Mouse (Mus musculus) midbrain, embryonic 10.5 days (tissue): ENCODE results near the gene Fignl2. TPM values are rescaled to one million over a fixed set of nuclear protein-coding genes. Genes with fewer than 3 reads are reported as not detected.
A peak's percentile ranks its signal among the peaks of the same experiment; 100 is the strongest.
"Not testable (repeated sequence)": the region's sequence is repeated elsewhere in the genome, so short reads cannot be mapped to it uniquely, and the experiment has no call there.

Experiments
- DNase-seq: peaks from one replicate; pipeline ENCODE4 v3.0.0-alpha.2; 2017; ENCODE audit warnings: low spot score
- H3K27ac ChIP-seq: fragments of 300-500 bp; sonication (generic); replicated peaks from 2 replicates; pipeline ENCODE4 v1.5.1; 2016; ENCODE audit warnings: mild to moderate bottlenecking
- H3K27me3 ChIP-seq: fragments of 300-500 bp; sonication (generic); 2 replicates; pipeline ENCODE4 v1.6.1; 2016; ENCODE audit warnings: low read depth, mild to moderate bottlenecking; ENCODE audit not compliant: poor library complexity, severe bottlenecking
- H3K36me3 ChIP-seq: fragments of 300-500 bp; sonication (generic); 2 replicates; pipeline ENCODE4 v1.6.1; 2016; ENCODE audit warnings: mild to moderate bottlenecking, moderate library complexity
- H3K4me1 ChIP-seq: fragments of 300-500 bp; sonication (generic); 2 replicates; pipeline ENCODE4 v1.6.1; 2016
- H3K4me3 ChIP-seq: fragments of 300-500 bp; sonication (generic); 2 replicates; pipeline ENCODE4 v1.5.1; 2016; ENCODE audit warnings: mild to moderate bottlenecking, moderate library complexity
- H3K9me3 ChIP-seq: fragments of 300-500 bp; sonication (generic); replicated peaks from 2 replicates; pipeline ENCODE4 v1.6.1; 2016; ENCODE audit warnings: mild to moderate bottlenecking
- WGBS: fragments of 180-500 bp; shearing (Covaris S2); methylation state at CpG from one replicate; pipeline ENCODE4 v1.1.7; 2016; 5-methylcytosine and 5-hydroxymethylcytosine counted together
- polyA plus RNA-seq: library from polyadenylated mRNA; unstranded; fragments of >200 nt; fragmentation: Nextera tagmentation; extraction: Ambion mirVana; gene quantifications from 2 replicates; pipeline ENCODE4 v1.2.1, GENCODE M21; 2016

Gene Fignl2
- polyA plus RNA-seq, result 0.88 and 1.7 TPM in 2 replicates

- peaks cover 14% of the 10 kb centered on the region for H3K36me3 ChIP-seq
- H3K27me3 ChIP-seq, result no peaks in the 10 kb centered on the region
- H3K4me1 ChIP-seq, result peaks cover 93% of the 10 kb centered on the region
- H3K27ac ChIP-seq, result peak within 1 kb of the TSS; percentile 100
- no peaks in the 10 kb centered on the region for H3K9me3 ChIP-seq
- under 1% methylated on average over 76 of the region's 96 CpGs for WGBS
- peak; percentile 87 for DNase-seq
- H3K4me3 ChIP-seq, result peak within 1 kb of the TSS; percentile 97
Measured at GRCm38 (mm10) chr15:101077813-101078730, at the start of gene Fignl2. Gene Fignl2 (minus strand): TSS chr15:101078567.

DNA sequence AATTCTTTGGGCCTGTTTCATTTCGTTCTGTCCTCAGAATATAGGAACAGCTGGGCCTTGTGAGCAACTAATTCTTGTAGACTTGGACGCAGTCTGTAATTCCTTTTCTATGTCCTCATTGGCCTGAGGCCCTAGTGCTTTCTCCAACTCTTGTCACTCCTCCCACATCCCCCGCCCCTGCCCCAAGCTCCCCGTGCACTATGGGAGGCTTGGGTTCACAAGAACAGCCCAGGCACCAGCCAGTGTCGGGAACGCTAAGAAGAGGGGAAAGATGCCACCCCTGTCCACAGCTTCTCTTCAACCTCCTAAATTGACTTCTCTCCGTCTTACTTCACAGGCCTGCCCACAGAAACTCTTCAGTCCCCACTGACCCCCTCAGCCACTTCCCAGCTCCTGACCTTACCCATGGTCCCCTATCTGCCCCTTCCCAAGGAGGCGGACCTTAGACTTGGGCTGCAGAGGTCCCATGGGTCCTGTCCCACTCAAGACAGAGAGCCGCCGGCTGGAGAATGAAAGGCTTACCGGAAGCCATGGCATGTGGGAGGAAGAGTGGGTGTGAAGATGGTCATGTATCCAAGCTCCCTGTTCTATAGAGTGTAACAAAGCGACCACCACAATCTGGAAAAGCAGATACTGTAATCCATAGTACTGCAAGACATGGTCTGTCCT is 48.6 kb upstream of the Fignl2 start:
- no peak for DNase-seq
- Histone ChIP-seq H3K36me3 (no peaks in the 10 kb centered on the region), H3K27me3 (peaks cover 69% of the 10 kb centered on the region), H3K27ac (no peak overlapping the region), H3K4me1 (peaks cover 40% of the 10 kb centered on the region), H3K9me3 (no peaks in the 10 kb centered on the region; the same call in 1 of the 2 replicates), H3K4me3 (no peak overlapping the region)
- 73% methylated on average over 12 of the region's 12 CpGs for WGBS

GRCm38 (mm10) chr15:101125561-101125960 is 47.2 kb upstream of the Fignl2 start:
- Histone ChIP-seq H3K4me3 (no peak overlapping the region), H3K36me3 (no peaks in the 10 kb centered on the region), H3K4me1 (peaks cover 35% of the 10 kb centered on the region), H3K27ac (no peak overlapping the region), H3K27me3 (peaks cover 55% of the 10 kb centered on the region), H3K9me3 (no peaks in the 10 kb centered on the region; the same call in 1 of the 2 replicates)
- DNase-seq, result no peak
- 92% methylated on average over 6 of the region's 6 CpGs for WGBS

DNA sequence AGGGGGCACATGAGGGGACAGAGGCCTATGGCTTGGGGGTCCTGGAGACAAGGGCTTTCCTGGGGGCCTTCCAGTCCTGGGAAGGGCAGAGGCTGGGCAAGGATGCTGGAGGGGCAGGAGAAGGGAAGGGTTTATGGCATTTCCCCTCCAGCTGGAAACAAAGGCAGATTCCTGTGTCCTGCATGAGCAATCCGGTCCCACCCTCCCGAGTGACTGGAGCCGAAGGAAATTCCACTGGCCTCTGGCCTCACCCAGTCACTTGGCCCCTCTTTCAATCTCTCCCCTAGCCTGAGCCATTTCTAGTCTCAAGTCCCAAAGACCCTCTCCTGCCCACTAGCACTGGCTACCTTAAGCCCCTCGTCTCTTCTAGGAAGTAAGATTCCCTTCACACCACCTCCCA is 44.8 kb upstream of the Fignl2 start:
- DNase-seq, result no peak
- Histone ChIP-seq H3K27ac (peak overlapping the region; percentile 2; the same call in 1 of the 2 replicates), H3K4me3 (no peak overlapping the region), H3K36me3 (no peaks in the 10 kb centered on the region), H3K9me3 (no peaks in the 10 kb centered on the region; the same call in 1 of the 2 replicates), H3K4me1 (peaks cover 25% of the 10 kb centered on the region), H3K27me3 (peaks cover 42% of the 10 kb centered on the region)
- WGBS, result 83% methylated on average over 4 of the region's 4 CpGs

DNA sequence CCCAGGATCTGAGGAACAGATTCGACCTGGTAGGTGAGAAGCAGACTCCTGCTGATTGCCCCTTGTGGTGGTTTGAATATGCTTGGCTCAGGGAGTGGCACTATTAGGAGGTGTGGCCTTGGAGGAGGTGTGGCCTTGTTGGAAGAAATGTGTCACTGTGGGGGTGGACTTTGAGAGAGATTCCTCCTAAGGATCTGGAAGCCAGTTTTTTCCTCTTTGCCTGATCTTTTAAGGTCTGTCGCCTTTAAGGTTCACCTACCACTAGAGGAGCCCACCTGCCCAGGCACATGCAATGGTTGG is 43.9 kb upstream of the Fignl2 start:
- Histone ChIP-seq H3K9me3 (no peaks in the 10 kb centered on the region; the same call in 1 of the 2 replicates), H3K27ac (no peak overlapping the region)
- 30% methylated on average over 2 of the region's 2 CpGs for WGBS

GRCm38 (mm10) chr15:101121411-101122289 is 43.3 kb upstream of the Fignl2 start:
- peaks cover 12% of the 10 kb centered on the region for H3K4me1 ChIP-seq
- 77% methylated on average over 9 of the region's 9 CpGs for WGBS
- H3K4me3 ChIP-seq, result no peak overlapping the region
- peaks cover 27% of the 10 kb centered on the region for H3K27me3 ChIP-seq
- H3K36me3 ChIP-seq, result no peaks in the 10 kb centered on the region
- DNase-seq, result peak; percentile 10
- H3K9me3 ChIP-seq, result no peaks in the 10 kb centered on the region; the same call in 1 of the 2 replicates
- H3K27ac ChIP-seq, result no peak overlapping the region

More for the DNA sequence above, 43.9 kb upstream of the Fignl2 start:
- DNase-seq, result no peak
- H3K4me1 ChIP-seq, result peaks cover 16% of the 10 kb centered on the region
- H3K27me3 ChIP-seq, result peaks cover 33% of the 10 kb centered on the region
- H3K4me3 ChIP-seq, result no peak overlapping the region
- H3K36me3 ChIP-seq, result no peaks in the 10 kb centered on the region

DNA sequence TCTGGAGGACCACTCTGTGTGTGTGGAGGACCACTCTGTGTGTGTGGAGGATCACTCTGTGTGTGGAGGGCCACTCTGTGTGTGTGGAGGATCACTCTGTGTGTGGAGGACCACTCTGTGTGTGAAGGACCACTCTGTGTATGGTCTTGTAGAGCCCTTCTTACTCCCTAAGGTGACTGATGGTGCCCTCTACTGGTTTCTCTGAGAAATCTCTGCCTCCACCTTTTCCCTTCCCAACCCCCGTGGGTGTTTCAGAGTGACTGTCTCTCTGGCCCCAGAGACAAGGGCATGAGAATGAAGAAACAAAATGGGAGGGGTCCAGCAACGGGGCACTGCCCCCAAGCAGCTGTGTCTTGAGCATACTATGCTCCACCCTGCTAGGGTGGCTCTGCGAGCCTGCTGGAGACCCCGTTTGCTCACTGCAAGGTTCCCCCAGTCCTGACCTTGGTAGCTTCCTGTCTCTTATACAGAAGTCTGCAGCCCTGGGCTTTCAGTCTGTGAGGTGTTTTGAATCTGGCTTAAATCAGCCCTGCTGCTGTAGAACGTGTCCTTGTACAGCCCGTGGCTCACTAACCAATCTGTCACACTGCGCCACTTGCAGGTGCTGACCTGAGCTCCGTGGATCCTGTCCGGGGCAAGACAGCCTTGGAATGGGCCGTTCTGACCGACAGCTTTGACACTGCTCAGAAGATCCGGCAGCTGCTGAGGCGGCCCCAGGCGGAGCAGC is 40.2 kb upstream of the Fignl2 start:
- Histone ChIP-seq H3K36me3 (no peaks in the 10 kb centered on the region), H3K27me3 (0 out of 2 replicates have a peak, but pooled peaks cover 10% of the 10 kb centered on the region), H3K4me1 (peaks cover 12% of the 10 kb centered on the region), H3K4me3 (no peak overlapping the region), H3K27ac (peak overlapping the region; percentile 33; the same call in 1 of the 2 replicates), H3K9me3 (0 out of 2 replicates have a peak, but pooled peaks cover 3% of the 10 kb centered on the region)
- whole genome bisulfite sequencing, result 70% methylated on average over 14 of the region's 14 CpGs
- no peak for DNase-seq

DNA sequence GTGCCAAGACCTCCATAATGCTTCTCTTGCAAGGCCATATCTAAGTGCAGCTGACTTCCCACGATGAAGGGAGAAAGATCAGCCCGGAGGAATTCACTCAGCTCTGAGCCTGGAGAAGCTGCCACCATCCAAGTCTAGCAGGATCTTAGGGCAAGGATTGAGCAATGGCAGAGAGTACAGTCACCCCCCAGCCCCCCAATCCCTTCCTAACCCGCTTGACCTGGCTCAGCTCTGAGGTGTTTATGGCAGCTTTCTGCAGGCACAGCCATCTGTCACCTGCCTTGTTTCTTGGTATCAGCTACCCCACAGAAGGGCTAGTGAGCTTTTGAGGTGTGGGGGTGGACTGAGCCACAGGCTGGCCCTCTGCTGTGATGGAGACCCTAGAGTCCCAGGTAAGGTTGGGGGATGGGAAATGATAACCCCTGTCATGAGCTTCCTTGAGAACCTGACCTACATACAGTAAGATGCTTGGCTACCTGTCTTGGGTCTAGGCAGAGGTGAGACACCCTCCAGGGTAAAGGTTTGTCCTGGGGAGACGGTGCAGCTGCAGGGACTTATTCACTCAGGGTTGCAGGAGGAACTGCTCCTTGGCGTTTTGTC is 37.2 kb upstream of the Fignl2 start, which contains the start of gene Ankrd33:
Gene Ankrd33 (plus strand): TSS at position 245 of the 600 bp plus-strand sequence.
- H3K9me3 ChIP-seq, result 0 out of 2 replicates have a peak, but pooled peaks cover 3% of the 10 kb centered on the region
- 85% methylated on average over 5 of the region's 5 CpGs for WGBS
- H3K4me1 ChIP-seq, result peaks cover 6% of the 10 kb centered on the region
- H3K27ac ChIP-seq, result no peak within 1 kb of the TSS
- H3K4me3 ChIP-seq, result no peak within 1 kb of the TSS
- 0 out of 2 replicates have a peak, but pooled peaks cover 17% of the 10 kb centered on the region for H3K27me3 ChIP-seq
- H3K36me3 ChIP-seq, result no peaks in the 10 kb centered on the region
- no peak for DNase-seq

- H3K27ac ChIP-seq, H3K36me3 ChIP-seq, H3K9me3 ChIP-seq, H3K4me1 ChIP-seq, H3K4me3 ChIP-seq: not testable (repeated sequence)
- DNase-seq, result peak; percentile 10
- peaks cover 14% of the 10 kb centered on the region; the same call in 1 of the 2 replicates for H3K27me3 ChIP-seq
- WGBS, result 93% methylated on average over 2 of the region's 2 CpGs
Measured at GRCm38 (mm10) chr15:101113778-101114177, 35.4 kb upstream of the Fignl2 start.

DNA sequence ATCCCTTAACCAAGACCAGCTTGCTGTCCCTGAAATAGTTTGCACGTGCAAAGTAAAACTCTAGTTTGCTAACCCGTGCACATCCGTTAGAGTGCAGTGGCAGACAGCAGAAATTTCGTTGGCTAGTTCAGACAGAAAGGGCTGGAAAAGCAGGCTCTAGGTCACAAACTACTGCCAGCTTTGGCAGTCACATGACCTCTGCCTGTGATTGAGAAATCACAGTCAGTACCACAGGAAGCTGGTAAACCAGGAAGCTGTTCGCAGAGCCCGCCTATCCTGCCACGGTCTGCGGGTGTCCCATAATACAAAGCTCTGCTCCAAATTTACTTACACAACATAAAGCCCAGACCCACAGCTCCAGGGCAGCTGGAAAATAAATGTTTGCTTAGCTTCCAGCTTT is 34.8 kb upstream of the Fignl2 start:
- WGBS, result 85% methylated on average over 8 of the region's 8 CpGs
- Histone ChIP-seq H3K36me3 (no peaks in the 10 kb centered on the region), H3K27me3 (peaks cover 12% of the 10 kb centered on the region; the same call in 1 of the 2 replicates), H3K4me3 (no peak overlapping the region), H3K4me1 (no peaks in the 10 kb centered on the region), H3K27ac (no peak overlapping the region), H3K9me3 (0 out of 2 replicates have a peak, but pooled peaks cover 3% of the 10 kb centered on the region)
- peak; percentile 15 for DNase-seq

GRCm38 (mm10) chr15:101107906-101108671 is 29.7 kb upstream of the Fignl2 start:
- no peak overlapping the region for H3K4me3 ChIP-seq
- H3K4me1 ChIP-seq, result peaks cover 20% of the 10 kb centered on the region
- WGBS, result 92% methylated on average over 5 of the region's 5 CpGs
- no peaks in the 10 kb centered on the region for H3K9me3 ChIP-seq
- no peaks in the 10 kb centered on the region for H3K36me3 ChIP-seq
- no peak overlapping the region for H3K27ac ChIP-seq
- no peak for DNase-seq
- H3K27me3 ChIP-seq, result peaks cover 24% of the 10 kb centered on the region; the same call in 1 of the 2 replicates
